Mouse (Mus musculus) gastrocnemius, postnatal 4 days (tissue): ENCODE measurements around the gene Gipr. TPM values are rescaled to one million over a fixed set of nuclear protein-coding genes. Genes with fewer than 3 reads are reported as not detected.

Experiments used
- microRNA-seq: library from miRNA; unstranded; fragments of <30 nt; microRNA quantifications from one replicate; pipeline ENCODE4 v1.2.0, GENCODE M21; 2021
- total RNA-seq, 2 experiments: library from RNA; stranded (reverse); gene quantifications; 2 replicates each; pipeline ENCODE4 v1.2.3; 2021

The Gipr gene
- total RNA-seq, 2 experiments from 2014 or later, result 0.13 to 0.15 TPM

Small RNA genes lying within 50 kb of the gene (microRNA-seq; reads per million reads assigned to microRNA genes)
- gene Mir330, result 94.4 reads per million, percentile 50 among the genes with 10 or more reads in this experiment

Other genes with a start within 250 kb of the Gipr start
- gene Nova2, start 240.2 kb downstream of the Gipr start, total RNA-seq, result 1 to 10 TPM; 4.0 to 4.2 TPM
- gene Nanos2, start 178.7 kb downstream of the Gipr start, total RNA-seq, result not detected
- gene Mypop, start 174.9 kb downstream of the Gipr start, total RNA-seq, result 1 to 10 TPM; 3.2 to 3.7 TPM
- 10 to 100 TPM; 36.6 to 38.1 TPM for gene Irf2bp1, start 162.1 kb downstream of the Gipr start, total RNA-seq
- gene Foxa3, start 142.6 kb downstream of the Gipr start, total RNA-seq, result under 1 TPM in 1 of 2 experiments, not detected in 1; 0.13 TPM
- 10 to 100 TPM; 61.4 to 63.8 TPM for gene Sympk, start 141.8 kb downstream of the Gipr start, total RNA-seq
- not detected for gene Rsph6a, start 111.4 kb downstream of the Gipr start, total RNA-seq
- 10 to 100 TPM; 52.4 to 55.4 TPM for gene Dmwd, start 89.9 kb downstream of the Gipr start, total RNA-seq
- 100 to 1,000 TPM; 287 to 292 TPM for gene Dmpk, start 82.3 kb downstream of the Gipr start, total RNA-seq
- 10 to 100 TPM; 13.5 to 14.7 TPM for gene Six5, start 71.5 kb downstream of the Gipr start, total RNA-seq
- gene Gm4969, start 47.8 kb downstream of the Gipr start, total RNA-seq, result under 1 TPM; 0.34 to 0.62 TPM
- 1 to 10 TPM; 8.0 to 8.4 TPM for gene Fbxo46, start 46.3 kb downstream of the Gipr start, total RNA-seq
- gene Qpctl, start 16.8 kb downstream of the Gipr start, total RNA-seq, result 1 to 10 TPM; 7.7 to 8.8 TPM
- 100 to 1,000 TPM in 1 of 2 experiments, 10 to 100 TPM in 1; 85.4 to 103 TPM for gene Snrpd2, start 16.4 kb downstream of the Gipr start, total RNA-seq
- 10 to 100 TPM; 17.0 to 18.1 TPM for gene Eml2, start 10.3 kb upstream of the Gipr start, total RNA-seq
- 1 to 10 TPM; 2.2 to 2.7 TPM for gene Gpr4, start 46.4 kb upstream of the Gipr start, total RNA-seq
- 10 to 100 TPM; 30.7 to 31.3 TPM for gene Opa3, start 62.2 kb upstream of the Gipr start, total RNA-seq
- 10 to 100 TPM; 65.3 to 71.9 TPM for gene Vasp, start 105.7 kb upstream of the Gipr start, total RNA-seq
- not detected for gene Ppm1n, start 113.9 kb upstream of the Gipr start, total RNA-seq
- 100 to 1,000 TPM; 473 to 501 TPM for gene Rtn2, start 116.5 kb upstream of the Gipr start, total RNA-seq
- 1 to 10 TPM; 2.5 to 3.8 TPM for gene Fosb, start 143.9 kb upstream of the Gipr start, total RNA-seq
- gene Ercc1, start 178.7 kb upstream of the Gipr start, total RNA-seq, result 10 to 100 TPM; 33.1 to 34.5 TPM
- 10 to 100 TPM in 1 of 2 experiments, 1 to 10 TPM in 1; 9.7 to 10.8 TPM for gene Cd3eap, start 193.4 kb upstream of the Gipr start, total RNA-seq
- gene Ppp1r13l, start 193.6 kb upstream of the Gipr start, total RNA-seq, result 1 to 10 TPM; 4.6 to 6.6 TPM
- gene Ercc2, start 215.9 kb upstream of the Gipr start, total RNA-seq, result 10 to 100 TPM; 18.6 to 21.0 TPM
- gene Klc3, start 238.0 kb upstream of the Gipr start, total RNA-seq, result under 1 TPM in 1 of 2 experiments, not detected in 1; 0.16 TPM
- over 10,000 TPM; 12,501 to 12,915 TPM for gene Ckm, start 238.6 kb upstream of the Gipr start, total RNA-seq